Mouse (Mus musculus) frontal cortex, postnatal 10 days (tissue): ENCODE data around the gene Rap1a.

Experiments
- DNase-seq, 2 experiments: peaks; one replicate each; pipeline ENCODE4 v3.0.0; 2022; ENCODE audit warnings: low spot score in 2 of 2, mixed read lengths in 1 of 2

Rap1a gene

DNA sequence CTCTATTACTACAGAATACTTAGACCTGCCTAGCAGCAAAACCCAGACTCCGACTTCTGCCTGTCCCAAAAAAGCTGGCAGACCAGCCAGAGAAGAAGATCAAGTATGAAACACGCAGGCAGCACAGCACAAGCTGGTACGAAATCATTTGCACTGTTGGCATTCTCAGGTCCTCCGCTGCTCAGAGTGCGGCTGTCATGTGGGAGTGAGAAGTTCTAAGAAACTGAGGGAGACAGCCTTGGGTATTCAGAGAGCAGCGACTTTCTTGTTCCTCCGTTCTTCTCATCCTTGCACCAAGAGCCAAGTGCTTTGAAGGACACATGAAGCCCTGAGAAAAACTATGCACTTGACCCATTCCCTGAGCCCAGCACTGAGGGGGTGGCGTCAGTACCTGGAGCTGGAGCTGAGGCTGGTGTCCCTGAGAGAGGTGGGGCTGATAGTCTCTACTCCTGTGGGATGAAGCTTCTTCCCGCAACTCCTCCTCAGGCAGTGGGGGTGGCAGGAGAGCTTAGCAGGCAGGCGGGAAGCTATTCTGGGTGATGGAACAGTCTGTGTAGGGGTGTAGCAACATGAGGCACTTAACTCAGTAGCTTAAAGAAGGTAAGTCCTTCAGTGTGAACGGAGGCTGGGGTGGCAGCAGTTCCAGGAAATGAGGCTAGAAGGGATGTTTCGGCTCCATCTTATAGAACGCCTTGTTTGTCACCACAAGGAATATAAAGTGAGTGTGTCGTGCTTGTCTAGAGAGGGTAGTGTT is 107.6 kb downstream of the Rap1a start:
- DNase-seq, result peak in 1 of 2 experiments; percentile 81

DNA sequence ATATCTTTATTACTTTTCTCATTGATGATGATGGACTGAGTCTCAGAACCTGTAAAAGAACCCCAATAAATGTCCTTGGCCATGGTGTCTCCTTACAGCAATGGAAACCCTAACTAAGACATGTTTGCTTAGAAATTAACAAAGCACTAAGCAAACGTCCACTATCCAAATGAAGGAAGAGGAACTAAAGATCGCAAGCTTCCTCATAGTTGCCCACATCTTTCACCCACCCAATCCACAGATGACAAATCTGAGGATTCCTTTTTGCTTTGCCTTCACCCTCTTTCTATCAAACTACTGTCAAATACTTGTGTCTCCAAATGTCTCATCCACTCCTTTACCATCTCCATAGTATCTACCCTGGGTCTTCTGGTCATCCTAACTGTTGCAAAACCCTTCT is 112.6 kb downstream of the Rap1a start:
- DNase-seq, result no peak

DNA sequence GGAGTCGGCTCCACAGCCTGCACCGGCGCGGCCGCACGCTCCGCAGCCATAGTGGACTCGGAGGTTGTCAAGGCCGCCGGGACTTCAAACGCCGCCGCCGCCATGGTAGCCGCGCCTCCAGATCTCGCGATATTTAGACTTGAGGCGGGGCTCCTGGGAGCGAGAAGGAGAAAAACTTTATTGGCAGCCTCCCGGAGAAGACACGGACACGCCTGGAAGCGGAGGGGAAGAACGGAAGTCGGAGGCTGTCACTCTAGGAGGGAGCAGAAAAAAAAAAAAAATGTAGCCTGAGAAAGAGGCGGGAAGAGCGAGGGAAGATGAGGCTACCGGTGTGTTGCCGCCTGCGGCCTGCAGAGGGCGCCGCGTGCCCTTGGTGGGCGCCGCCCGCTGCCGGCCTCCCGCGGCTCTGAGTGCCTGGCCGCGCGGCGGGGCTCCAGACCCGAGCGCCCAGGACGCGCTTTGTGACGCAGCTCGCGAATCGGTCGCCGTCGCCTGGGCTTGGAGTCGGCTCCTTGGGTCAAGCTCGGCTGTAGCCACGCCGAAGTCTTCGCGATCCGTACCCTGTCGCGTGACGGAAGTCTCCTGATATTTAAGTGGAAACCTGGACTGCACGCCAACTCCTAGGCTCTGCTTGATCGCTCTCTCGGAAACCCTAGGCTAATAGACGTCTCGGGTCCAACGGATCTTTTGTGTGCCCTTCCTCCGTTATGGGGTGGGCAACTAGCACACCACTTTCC is 113.6 kb downstream of the Rap1a start, which contains the start of gene Ddx20:
Ddx20 (minus strand) TSS at position 251 of the 737 bp plus-strand sequence.
- peak; percentile 94 for DNase-seq

DNA sequence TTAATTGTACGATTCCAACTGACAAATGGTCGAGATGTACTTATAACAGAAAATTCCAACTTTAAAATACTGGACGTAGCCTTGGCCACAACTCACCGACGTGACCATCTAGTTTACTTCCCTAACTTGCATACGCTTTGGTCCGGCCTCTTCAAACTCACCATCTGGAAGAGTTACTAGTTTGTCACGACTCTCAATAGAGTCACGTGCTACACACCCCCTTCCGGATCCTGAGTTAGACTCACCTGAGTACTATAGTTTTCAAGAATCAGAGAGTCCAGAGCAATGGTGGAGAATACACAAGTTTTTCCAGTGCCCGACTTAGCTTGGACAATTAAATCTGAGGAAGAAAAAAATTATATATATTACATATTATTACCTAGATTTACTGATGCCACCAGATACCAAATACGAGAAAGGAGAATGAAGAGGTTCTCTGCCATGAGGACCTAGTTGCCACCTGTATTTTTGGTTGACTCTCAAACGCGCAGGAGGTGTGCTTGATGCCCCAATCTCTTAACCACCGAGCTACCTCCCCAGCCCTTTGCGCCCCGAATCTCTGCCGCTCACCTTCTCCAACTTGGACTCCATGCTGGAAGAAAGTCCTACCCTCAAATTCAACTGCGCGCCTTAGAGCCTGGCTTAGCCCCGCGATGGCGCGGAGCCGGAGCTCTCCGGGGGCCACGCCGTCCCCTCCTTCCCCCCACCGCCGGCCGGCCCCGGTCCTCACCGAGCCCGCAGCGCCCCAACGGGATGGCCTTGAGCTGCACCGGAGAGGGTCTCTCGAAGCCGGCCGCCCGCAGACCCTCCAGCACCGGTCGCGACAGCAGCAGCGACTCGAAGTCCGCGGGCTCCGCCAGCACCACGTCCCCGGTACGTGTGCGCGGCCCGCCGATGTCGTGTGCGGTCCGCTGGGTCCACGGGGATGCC is 114.5 kb downstream of the Rap1a start:
- DNase-seq, result no peak

DNA sequence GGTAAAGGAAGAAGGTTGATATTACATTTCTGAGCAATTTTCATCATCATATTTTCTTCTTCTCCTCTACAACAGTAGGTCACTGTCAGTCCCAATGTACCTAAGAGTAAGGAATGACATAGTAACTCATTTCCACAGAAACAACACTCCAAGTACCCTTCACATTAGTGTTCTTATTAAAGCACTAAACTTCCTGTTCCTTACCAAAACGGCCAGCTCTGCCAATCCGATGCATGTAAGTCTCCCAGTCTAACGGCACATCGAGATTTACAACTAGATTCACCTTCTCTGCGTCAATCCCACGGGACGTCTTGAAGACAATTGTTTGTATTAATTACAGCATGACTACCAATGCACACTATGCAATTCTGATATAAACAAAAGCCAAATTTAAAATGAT is 120.8 kb downstream of the Rap1a start:
- DNase-seq, result no peak
